Mouse (Mus musculus) lung, postnatal 14 days (tissue): ENCODE measurements around the gene Cxadr.
"Not testable (repeated sequence)": the region's sequence is repeated elsewhere in the genome, so short reads cannot be mapped to it uniquely, and the experiment has no call there.

ENCODE experiments used
- DNase-seq: peaks from one replicate; pipeline ENCODE4 v3.0.0; 2021

Gene Cxadr

DNA sequence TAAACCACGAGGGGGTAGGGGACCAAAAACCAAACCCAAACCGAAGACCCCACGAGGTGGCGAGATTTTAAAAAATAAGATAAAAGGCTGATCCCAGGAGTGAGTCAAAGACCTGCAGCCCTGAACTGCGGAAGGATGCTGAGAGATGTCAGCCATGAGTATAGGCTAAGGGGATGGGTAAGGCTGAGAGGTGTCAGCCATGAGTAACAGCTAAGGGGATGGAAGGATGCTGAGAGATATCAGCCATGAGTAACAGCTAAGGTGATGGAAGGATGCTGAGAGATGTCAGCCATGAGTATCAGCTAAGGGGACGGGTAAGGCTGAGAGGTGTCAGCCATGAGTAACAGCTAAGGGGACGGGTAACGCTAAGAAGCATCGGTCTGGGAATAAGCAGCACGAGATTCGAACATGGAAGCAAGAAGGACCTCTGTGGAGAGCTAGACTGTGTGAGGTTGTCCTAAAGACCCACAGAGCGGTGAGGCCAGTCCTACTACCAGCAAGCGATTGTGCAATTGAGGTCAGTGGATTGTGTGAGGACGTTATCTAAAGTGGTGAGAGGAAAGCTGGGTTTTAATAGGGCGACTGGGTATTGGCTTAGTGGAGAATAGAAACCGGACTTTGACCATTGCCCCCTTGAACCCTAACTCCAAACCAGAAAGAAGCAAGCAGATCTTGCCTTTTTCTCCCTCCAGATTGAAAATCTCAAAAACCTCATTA is 6.3 kb downstream of the Cxadr start:
- DNase-seq, result no peak

- no peak for DNase-seq
These were observed 8.0 kb downstream of the Cxadr start for GRCm38 (mm10) chr16:78309258-78309657.

DNA sequence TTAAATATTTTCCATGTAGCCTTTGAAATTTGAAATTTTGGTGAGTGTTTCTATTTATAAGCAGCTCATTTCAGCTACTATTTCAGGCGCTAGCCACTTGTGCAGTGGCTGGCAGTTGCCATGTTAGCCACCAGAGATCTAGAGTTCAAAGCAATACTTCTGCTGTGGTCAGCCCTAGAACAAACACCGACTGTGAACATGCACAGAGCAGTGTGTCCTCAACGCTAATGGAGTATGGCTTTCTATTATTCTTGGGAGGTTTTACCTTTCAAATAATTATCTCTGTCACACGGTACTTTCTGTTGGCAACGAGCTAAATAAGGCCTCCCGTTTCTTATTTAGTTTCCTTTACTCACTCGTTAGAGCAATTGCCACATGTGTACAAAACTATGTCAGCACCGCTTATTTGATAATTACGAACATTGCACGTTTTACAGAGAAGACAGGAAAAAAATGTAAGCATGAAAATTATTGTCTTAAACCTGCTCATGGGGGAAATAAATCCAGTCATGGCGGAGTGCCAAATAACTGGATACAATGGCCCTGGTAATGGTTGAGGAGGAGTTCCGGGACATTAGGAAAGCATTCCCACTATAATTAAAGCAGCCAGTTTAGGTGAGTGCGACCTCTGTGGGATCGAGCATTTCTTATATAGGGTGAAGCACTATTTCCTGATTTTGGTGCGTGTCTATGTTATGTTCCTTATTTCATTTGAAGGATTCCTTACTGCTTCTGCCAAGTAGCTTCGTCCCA is 12.0 kb downstream of the Cxadr start:
- DNase-seq, result no peak

- DNase-seq, result no peak
These were observed 12.7 kb downstream of the Cxadr start for GRCm38 (mm10) chr16:78314026-78314425.

- peak; percentile 76 for DNase-seq
These were observed 15.6 kb downstream of the Cxadr start for GRCm38 (mm10) chr16:78316849-78317248.

GRCm38 (mm10) chr16:78317960-78318359 is 16.7 kb downstream of the Cxadr start:
- no peak for DNase-seq

- DNase-seq, result no peak
These were observed 18.4 kb downstream of the Cxadr start for GRCm38 (mm10) chr16:78319711-78320110.

- DNase-seq, result no peak
These were observed 20.3 kb downstream of the Cxadr start for GRCm38 (mm10) chr16:78321559-78321958.

GRCm38 (mm10) chr16:78322140-78322539 is 20.9 kb downstream of the Cxadr start:
- DNase-seq, result no peak

GRCm38 (mm10) chr16:78325972-78326848 is 24.9 kb downstream of the Cxadr start:
- no peak for DNase-seq

DNA sequence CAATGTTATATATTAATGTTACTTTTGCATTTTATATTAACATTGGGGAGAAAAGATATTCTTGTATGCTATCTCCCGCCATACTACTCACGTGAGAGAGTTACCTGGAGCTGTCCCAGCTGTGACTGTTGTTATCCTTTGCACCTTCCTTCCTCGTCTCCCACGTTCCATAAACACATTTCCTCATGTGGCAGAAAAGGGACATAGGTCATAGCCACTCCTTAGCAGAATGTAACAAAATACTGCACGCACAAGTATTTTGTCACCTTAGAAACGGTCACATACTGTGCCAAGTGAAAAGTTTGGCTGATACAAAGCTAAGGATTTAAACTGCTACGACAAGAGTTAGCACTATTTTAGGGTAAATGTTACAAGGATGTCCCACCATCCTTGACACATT is 26.3 kb downstream of the Cxadr start:
- DNase-seq, result no peak

- no peak for DNase-seq
These were observed 26.7 kb downstream of the Cxadr start for GRCm38 (mm10) chr16:78327999-78328398.

GRCm38 (mm10) chr16:78337226-78337625 is 35.9 kb downstream of the Cxadr start:
- no peak for DNase-seq

- no peak for DNase-seq
These were observed 40.1 kb downstream of the Cxadr start for GRCm38 (mm10) chr16:78341356-78341755.

- DNase-seq, result no peak
These were observed 41.5 kb downstream of the Cxadr start for GRCm38 (mm10) chr16:78342767-78343166.

DNA sequence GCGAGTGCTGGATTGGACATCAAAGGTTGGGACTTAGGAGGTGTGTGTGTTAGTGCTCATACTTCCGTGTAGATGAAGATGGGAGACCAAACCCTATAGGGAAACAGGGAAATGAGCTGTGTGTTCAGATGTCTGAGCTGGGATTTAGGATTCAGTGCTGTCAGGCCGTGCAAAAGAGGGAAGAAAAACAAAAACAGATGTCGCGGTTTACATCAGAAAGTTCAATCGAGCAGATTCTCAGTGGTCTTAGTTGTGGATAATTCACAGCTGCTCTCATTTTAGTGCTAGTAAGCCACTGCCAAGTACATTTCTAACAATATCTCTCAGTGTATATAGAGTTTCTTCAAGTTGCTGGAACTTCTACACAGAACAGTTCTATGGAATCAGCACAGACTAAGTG is 42.5 kb downstream of the Cxadr start:
- no peak for DNase-seq

GRCm38 (mm10) chr16:78346662-78347327 is 45.5 kb downstream of the Cxadr start:
- no peak for DNase-seq

- DNase-seq, result no peak
These were observed 46.1 kb downstream of the Cxadr start for GRCm38 (mm10) chr16:78347328-78347926.

DNA sequence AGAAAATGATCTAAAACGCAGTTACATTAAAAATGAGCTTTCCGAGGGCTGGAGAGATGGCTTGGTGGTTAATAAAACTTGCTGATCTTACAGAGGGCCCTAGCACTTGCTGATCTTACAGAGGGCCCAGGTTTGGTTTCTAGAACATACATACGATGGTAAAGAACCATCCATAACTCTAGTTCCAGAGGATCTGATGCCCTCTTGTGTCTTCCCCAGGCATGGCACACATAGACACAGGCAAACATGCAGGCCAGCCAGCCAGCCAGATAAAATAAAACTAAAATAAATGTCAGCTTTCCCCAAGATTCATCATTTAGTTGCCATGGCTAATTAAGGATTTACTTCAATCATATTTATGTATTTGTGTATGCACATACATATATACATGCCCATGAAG is 56.5 kb downstream of the Cxadr start:
- DNase-seq, result no peak

DNA sequence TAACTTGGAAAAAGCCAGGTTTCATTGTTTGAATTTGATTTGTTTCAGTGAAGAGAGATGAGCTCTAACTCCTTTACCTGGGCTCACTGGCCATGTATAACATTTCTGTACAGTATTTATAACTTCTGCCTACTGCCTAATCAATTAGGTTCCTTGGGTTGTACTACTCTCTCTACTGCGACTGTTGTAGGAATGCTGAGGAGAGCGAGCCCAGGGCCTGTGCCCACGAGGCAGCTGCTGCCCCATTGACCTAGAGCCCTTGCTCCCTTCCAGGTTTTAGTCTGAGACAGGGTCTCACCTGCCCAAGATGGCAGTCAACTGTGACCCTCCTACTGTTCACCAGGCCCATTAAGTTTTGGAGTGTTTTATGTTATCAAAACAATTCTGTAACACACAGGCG is 60.2 kb downstream of the Cxadr start:
- DNase-seq, result no peak

GRCm38 (mm10) chr16:78364554-78364953 is 63.3 kb downstream of the Cxadr start:
- DNase-seq, result not testable (repeated sequence)

DNA sequence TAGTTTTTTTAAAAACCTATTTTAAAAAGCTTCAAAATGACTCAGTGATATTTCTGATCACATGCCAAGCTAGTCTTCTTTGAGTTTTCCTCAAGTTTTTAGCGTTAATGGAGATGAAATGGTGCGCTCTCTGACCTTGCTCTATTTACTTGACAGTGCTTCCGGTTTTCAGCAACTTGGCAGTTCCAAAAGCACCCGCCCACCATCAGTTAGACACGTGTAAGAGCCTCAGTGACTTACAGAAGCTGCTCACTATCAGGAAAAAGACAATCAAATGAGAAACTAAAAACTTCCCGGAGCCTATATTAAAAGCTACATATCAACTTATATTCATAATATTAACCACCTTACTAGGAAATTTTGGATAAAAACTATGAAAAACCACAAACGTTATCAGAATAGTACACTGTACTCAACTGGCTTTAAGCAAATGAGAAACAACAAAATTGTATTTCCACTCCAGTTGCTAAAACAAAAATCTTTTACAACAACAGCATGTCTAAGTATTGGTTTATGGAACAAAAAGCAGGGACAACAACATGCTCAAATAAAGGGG is 70.3 kb downstream of the Cxadr start:
- peak; percentile 22 for DNase-seq
